Mouse (Mus musculus) ES-Bruce4 (cell line): ENCODE measurements around the gene Wfikkn1. TPM values are rescaled to one million over a fixed set of nuclear protein-coding genes. Genes with fewer than 3 reads are reported as not detected.

Experiments used
- H3K27ac ChIP-seq: 2 replicates; pipeline ENCODE4 v1.5.1; 2012; ENCODE audit warnings: low read length, inconsistent platforms; ENCODE audit not compliant: insufficient read depth
- H3K27me3 ChIP-seq: 2 replicates; pipeline ENCODE4 v1.6.1; 2012; ENCODE audit warnings: mild to moderate bottlenecking, low read length, inconsistent platforms; ENCODE audit not compliant: control insufficient read depth, poor library complexity, insufficient read depth, severe bottlenecking
- H3K36me3 ChIP-seq: 2 replicates; pipeline ENCODE4 v1.6.1; 2012; ENCODE audit warnings: inconsistent platforms, mild to moderate bottlenecking, low read length, moderate library complexity; ENCODE audit not compliant: control insufficient read depth, poor library complexity, insufficient read depth, severe bottlenecking
- H3K4me1 ChIP-seq: one replicate; pipeline ENCODE4 v1.8.1; 2011; ENCODE audit warnings: low read length; ENCODE audit not compliant: control insufficient read depth, insufficient read depth
- H3K4me3 ChIP-seq: 2 replicates; pipeline ENCODE4 v1.5.1; 2011; ENCODE audit warnings: low read depth, mild to moderate bottlenecking, low read length
- H3K9ac ChIP-seq: 2 replicates; pipeline ENCODE4 v1.6.1; 2012; ENCODE audit warnings: low read depth, mild to moderate bottlenecking, inconsistent platforms; ENCODE audit not compliant: poor library complexity, severe bottlenecking
- H3K9me3 ChIP-seq: replicated peaks from 2 replicates; pipeline ENCODE4 v1.6.1; 2012; ENCODE audit warnings: mild to moderate bottlenecking, low read length, inconsistent platforms; ENCODE audit not compliant: control insufficient read depth, poor library complexity, insufficient read depth, severe bottlenecking
- CTCF ChIP-seq: IDR thresholded peaks from one replicate; pipeline ENCODE4 v1.8.1; 2011; ENCODE audit warnings: low read depth, low read length
- EP300 ChIP-seq: IDR thresholded peaks from 2 replicates; pipeline ENCODE4 v1.6.1; 2011; ENCODE audit warnings: low read depth, low read length; ENCODE audit not compliant: insufficient read depth
- POLR2A ChIP-seq: IDR thresholded peaks from one replicate; pipeline ENCODE4 v1.8.1; 2011; ENCODE audit warnings: low read length; ENCODE audit not compliant: insufficient read depth
- polyA plus RNA-seq: library from polyadenylated mRNA; stranded (reverse); fragments of >200 nt; gene quantifications from 2 replicates; pipeline ENCODE4 v1.2.4, GENCODE M21; 2011; ENCODE audit warnings: low read depth; ENCODE audit not compliant: missing spikeins, insufficient read depth, insufficient read length

Gene Wfikkn1
- polyA plus RNA-seq, 1 experiment = 0.69 TPM

DNA sequence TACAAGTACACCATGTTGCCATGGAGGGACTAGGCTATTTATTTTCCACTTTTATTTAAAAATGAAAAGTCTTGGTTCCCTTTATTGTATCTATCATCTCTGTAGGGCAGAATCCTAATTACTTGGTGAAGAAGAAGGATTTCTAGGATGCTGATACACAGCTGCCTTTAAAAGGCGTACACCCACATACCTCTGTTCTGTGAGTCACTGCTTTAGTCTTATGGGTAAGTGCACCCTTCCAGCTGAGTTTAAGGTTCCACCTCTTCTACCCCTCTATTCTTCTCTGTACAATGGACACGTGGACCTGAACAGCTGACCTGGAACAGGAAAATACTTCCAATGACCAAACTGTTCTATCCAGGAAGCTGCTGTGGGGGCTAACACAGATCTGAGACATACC, 27.0 kb upstream of the Wfikkn1 start:
- no peak overlapping the region for H3K4me3 ChIP-seq
- no peaks in the 10 kb centered on the region for H3K36me3 ChIP-seq
- no peaks in the 10 kb centered on the region for H3K4me1 ChIP-seq
- no peaks in the 10 kb centered on the region for H3K9me3 ChIP-seq
- H3K27ac ChIP-seq = no peak overlapping the region
- H3K9ac ChIP-seq = no peak overlapping the region
- no peaks in the 10 kb centered on the region for H3K27me3 ChIP-seq
- TF ChIP-seq CTCF (no peak), POLR2A (no peak), EP300 (no peak)

GRCm38 (mm10) chr17:25903061-25903460, 22.4 kb upstream of the Wfikkn1 start:
- Histone ChIP-seq H3K27me3 (no peaks in the 10 kb centered on the region), H3K4me1 (no peaks in the 10 kb centered on the region), H3K4me3 (no peak overlapping the region), H3K9me3 (no peaks in the 10 kb centered on the region), H3K9ac (no peak overlapping the region), H3K27ac (no peak overlapping the region), H3K36me3 (no peaks in the 10 kb centered on the region)
- TF ChIP-seq POLR2A (no peak), CTCF (no peak), EP300 (no peak)

GRCm38 (mm10) chr17:25900193-25900592, 19.5 kb upstream of the Wfikkn1 start:
- Histone ChIP-seq H3K27ac (no peak overlapping the region), H3K27me3 (no peaks in the 10 kb centered on the region), H3K9me3 (no peaks in the 10 kb centered on the region), H3K4me3 (no peak overlapping the region), H3K9ac (no peak overlapping the region), H3K36me3 (no peaks in the 10 kb centered on the region), H3K4me1 (no peaks in the 10 kb centered on the region)
- TF ChIP-seq EP300 (no peak), POLR2A (no peak), CTCF (no peak)

DNA sequence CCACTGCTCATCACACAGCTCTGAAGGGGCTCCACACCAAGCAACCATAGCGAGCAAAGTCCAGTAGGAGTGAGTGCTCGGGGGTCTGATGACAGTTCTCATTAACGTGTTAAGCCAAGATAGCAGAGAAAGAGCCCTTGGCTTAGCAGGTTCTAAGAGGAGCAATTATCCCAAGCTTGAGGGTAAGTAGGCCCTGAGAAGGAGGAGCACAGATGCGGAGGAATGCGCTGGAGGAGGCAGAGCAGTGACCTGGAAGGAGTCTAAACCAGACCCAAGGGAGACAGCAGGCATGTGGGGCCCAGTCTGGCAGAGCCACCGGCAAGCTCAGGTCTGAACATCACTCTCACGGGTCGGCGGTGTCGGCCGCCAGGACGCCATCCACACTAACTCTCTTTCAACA, 15.2 kb upstream of the Wfikkn1 start:
- Histone ChIP-seq H3K36me3 (no peaks in the 10 kb centered on the region), H3K4me3 (no peak overlapping the region), H3K4me1 (peaks cover 1% of the 10 kb centered on the region), H3K27me3 (no peaks in the 10 kb centered on the region), H3K9me3 (no peaks in the 10 kb centered on the region), H3K27ac (no peak overlapping the region), H3K9ac (no peak overlapping the region)
- TF ChIP-seq CTCF = no peak
- no peak for TF ChIP-seq EP300
- TF ChIP-seq POLR2A = no peak

- no peak overlapping the region for H3K4me3 ChIP-seq
- H3K9me3 ChIP-seq = no peaks in the 10 kb centered on the region
- H3K4me1 ChIP-seq = peaks cover 1% of the 10 kb centered on the region
- no peaks in the 10 kb centered on the region for H3K27me3 ChIP-seq
- no peak overlapping the region for H3K27ac ChIP-seq
- no peaks in the 10 kb centered on the region for H3K36me3 ChIP-seq
- H3K9ac ChIP-seq = no peak overlapping the region
- TF ChIP-seq EP300 = no peak
- TF ChIP-seq POLR2A = no peak
- TF ChIP-seq CTCF = no peak
These were observed 14.8 kb upstream of the Wfikkn1 start for GRCm38 (mm10) chr17:25895415-25895814.

- H3K36me3 ChIP-seq = peaks cover 3% of the 10 kb centered on the region; the same call in 1 of the 2 replicates
These were observed 13.4 kb upstream of the Wfikkn1 start for GRCm38 (mm10) chr17:25893975-25894617.

More at GRCm38 (mm10) chr17:25893975-25894617, 13.4 kb upstream of the Wfikkn1 start:
- H3K9ac ChIP-seq = no peak overlapping the region
- H3K9me3 ChIP-seq = no peaks in the 10 kb centered on the region
- no peak overlapping the region for H3K4me3 ChIP-seq
- H3K27ac ChIP-seq = no peak overlapping the region
- 0 out of 2 replicates have a peak, but pooled peaks have one; percentile 47 for TF ChIP-seq EP300
- no peak for TF ChIP-seq POLR2A
- peak; percentile 99 for TF ChIP-seq CTCF
- H3K4me1 ChIP-seq = peaks cover 1% of the 10 kb centered on the region
- no peaks in the 10 kb centered on the region for H3K27me3 ChIP-seq
